Mouse (Mus musculus): ENCODE results near the gene Olfr360.
"Not testable (repeated sequence)": the region's sequence is repeated elsewhere in the genome, so short reads cannot be mapped to it uniquely, and the experiment has no call there.

The Olfr360 gene

DNA sequence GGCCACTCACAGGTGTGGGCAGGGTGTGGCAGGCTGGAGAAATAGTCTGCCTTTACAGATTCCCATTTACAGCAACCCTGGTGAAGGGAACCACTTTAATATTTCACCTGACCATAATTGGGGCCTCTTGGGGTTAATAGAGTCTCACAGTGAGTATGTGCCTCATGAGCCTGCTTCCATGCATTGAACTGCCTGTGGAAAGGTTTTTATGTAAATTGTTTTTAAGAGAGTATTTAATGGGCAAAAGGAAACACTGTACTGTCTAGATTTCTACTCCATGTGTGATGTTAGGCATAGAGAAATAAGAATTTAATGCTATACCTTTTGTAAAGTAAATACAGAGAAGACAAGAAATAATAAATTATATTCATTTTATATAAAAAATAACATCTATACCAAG is at the start of gene Olfr360:
Gene Olfr360, plus strand, starts transcription at position 301 of the 400 bp plus-strand sequence.
- no peak for DNase-seq

DNA sequence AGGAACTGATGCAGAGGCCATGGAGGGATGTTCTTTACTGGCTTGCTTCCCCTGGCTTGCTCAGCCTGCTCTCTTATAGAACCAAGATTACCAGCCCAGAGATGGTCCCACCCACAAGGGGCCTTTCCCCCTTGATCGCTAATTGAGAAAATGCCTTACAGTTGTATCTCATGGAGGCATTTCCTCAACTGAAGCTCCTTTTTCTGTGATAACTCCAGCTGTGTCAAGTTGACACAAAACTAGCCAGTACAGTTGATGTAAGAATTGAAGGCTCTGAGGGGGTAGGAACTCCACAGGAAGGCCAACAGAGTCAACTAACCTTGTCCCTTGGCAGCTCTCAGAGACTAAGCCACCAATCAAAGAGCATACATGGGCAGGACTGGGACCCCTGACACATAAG is 23.6 kb downstream of the Olfr360 start, which contains the start of gene Olfr361:
Gene Olfr361, minus strand, starts transcription at position 101 of the 400 bp plus-strand sequence.
- DNase-seq, result not testable (repeated sequence)

DNA sequence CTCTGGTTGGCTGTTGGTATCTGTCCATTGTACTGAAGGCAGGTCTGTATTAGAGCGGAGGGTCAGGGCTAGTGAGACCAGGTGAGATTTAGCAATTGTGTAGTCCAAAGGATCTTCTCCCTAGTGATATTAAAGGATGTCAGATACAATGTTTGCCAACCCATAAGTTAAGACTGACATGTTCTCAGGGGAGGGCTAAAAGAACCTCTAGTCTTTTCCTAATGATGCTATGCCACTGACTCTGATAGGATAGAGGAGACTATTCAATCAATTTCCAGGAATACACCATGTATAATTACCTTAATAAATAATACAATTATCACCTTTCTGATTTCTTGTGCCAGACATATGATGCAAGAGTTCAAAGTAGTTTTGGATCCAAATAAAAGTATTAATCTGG is 52.3 kb downstream of the Olfr360 start, which contains the start of gene Olfr362:
Gene Olfr362, minus strand, starts transcription at position 101 of the 400 bp plus-strand sequence.
- no peak for DNase-seq

Data from thymus, postnatal 4 days (tissue).